Mouse (Mus musculus): ENCODE results near the gene Veph1.

Veph1 gene

GRCm38 (mm10) chr3:66025454-66025853 lies 271.2 kb downstream of the Veph1 start:
- in situ Hi-C loops (cut with MboI, MseI), result no loop called here

GRCm38 (mm10) chr3:66024220-66024792 lies 272.3 kb downstream of the Veph1 start:
- in situ Hi-C loops (cut with MboI, MseI), result no loop called here

GRCm38 (mm10) chr3:66019171-66019570 lies 277.5 kb downstream of the Veph1 start:
- in situ Hi-C loops (cut with MboI, MseI), result no loop called here

DNA sequence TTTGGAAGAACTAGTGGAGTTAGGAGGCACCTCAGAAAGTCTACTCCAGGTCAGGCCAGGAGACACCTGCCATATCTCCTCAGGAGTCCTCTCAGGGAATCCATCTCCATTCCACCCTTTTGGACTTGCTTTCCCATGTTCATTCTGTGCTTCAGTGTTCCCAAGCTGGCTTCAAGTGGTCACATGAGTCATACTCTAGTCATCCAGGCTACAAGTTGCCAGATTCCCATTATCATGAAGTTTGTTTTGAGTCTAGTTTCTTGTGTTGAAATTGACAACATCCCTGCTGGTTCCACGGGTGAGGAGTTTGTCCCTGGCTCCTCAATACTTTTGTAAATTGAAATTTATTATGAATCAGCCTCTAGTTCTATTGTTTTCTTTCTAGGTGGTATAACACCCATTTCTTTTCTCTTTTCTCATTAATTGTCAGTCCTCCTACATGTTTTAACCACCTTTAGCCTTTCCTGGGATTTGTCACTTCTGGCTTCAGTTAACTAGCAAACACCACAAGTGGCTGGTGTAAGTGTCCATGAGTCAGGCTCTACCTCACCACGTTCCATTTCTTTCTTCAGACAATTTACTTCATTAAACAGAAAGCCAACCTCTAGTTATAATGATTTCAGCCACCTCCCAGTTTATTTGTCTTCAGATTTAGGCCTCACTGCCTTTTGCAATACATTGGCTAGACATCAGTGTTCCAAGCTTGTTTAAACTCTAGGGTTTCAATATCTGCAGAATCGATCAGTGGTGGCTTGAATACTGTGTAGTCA lies 288.8 kb downstream of the Veph1 start:
- in situ Hi-C loops (cut with MboI, MseI), result no loop called here

DNA sequence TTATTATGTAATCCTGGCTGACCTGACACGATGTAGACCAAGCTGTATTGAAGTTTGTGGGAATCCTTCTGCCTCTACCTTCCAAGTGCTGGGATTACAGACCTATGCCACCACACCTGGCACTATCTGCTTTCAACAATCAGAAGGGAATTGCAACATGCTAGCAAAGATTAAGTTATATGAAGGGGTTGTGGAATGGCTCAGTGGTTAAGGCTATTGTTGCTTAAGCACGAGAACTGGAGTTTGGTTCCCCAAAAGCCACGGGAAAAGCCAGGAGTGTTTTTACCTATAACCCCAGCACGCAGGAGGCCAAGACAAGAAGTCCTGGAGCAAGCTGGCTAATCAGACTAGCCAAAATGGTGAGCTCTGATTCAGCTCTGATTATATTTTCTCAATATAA lies 291.6 kb downstream of the Veph1 start:
- in situ Hi-C loops (cut with MboI, MseI), result no loop called here

DNA sequence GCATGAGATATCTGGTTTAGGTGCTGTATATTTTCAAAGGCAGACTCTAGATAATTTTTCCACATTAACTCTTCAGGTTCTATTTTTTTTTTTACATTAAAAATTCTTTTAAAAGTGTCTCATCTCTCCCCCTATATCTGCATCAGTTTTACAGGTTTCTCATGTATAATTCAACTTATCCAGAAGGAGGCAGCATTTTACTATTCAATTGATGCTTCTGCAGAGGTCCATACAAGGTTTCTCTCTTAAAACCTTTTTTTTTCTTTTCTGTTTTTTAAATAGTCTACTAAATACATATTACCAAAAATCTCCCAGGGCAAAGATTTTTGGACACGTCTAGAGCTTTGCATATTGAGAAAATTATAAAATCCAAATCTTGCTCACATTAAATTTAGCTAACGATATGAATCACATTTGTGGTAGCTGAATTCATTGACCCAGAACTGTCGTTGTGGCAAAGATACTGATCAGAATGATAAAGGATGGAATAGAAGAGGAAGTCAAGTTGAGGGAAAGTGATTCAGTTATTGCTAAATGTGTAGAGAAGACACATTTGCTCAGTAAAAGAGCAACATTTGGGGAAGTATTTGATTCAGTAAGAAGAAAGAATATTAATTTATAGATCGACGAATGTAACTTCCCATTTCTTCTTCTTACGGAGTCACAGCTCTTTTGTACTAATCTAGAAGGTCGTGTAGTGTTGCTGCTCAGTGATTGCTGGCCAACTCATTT lies 292.3 kb downstream of the Veph1 start:
- in situ Hi-C loops (cut with MboI, MseI), result no loop called here

Measured in regulatory T cell (primary cell).